ENCODE assay signal across 15 mouse cellular contexts in the genomic region with DNA sequence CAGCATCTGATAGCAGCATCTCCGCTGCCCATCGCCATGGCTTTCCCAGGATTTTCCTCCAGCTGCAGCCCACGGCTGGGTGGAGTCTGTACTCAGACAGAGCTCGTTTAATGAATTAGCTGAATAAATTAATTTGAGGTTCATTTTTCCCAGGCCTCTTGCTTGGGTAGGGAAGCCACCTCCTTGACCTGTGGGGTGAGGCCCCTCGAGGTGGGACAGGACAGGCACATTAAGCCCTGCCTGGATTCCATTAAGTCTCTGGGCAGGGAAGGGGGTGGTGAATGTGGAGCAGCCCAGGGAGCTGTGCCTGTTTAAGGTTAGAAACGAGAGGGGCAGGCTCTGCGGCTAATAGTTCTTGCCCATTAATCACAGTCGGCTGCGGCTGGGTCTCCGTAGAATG. TPM values are rescaled to one million over a fixed set of nuclear protein-coding genes. Genes with fewer than 3 reads are reported as not detected.
DNase-seq lines count a peak whose midpoint lies in the region; ATAC-seq lines count a peak whose summit lies in the region.
"Had no signal": no experiment of that assay in that cellular context is flagged by ENCODE, and none has a peak within 500 bp of the region (broad histone marks: within the 10 kb centered on the region; RNA-seq: fewer than 3 reads in every experiment).

No protein-coding gene starts in this region.

- peak; percentile 72 for DNase-seq in retina, postnatal 1 day
- DNase-seq in left cerebral cortex, adult 18-20 months (ENCODE audit: low spot score in 2 of 2) = no peak
- no peak for DNase-seq in cerebellum, adult 8-10 months
- DNase-seq in right cerebral cortex, postnatal 4 days = no peak
- DNase-seq: cerebellum, postnatal 10 days; heart, postnatal 36 days; kidney, postnatal 36 days had no signal

- peaks cover 52% of the 10 kb centered on the region for H3K27me3 ChIP-seq in kidney, embryonic 15.5 days
- peaks cover 9% of the 10 kb centered on the region; the same call in 1 of the 2 replicates for H3K27me3 ChIP-seq in kidney, embryonic 14.5 days (ENCODE audit: control insufficient read depth, insufficient read depth, low read length)
- H3K27me3 ChIP-seq in embryonic facial prominence, embryonic 15.5 days = peaks cover 2% of the 10 kb centered on the region
- H3K27me3 ChIP-seq in limb, embryonic 12.5 days = peaks cover 41% of the 10 kb centered on the region

- no peak overlapping the region for H3K9ac ChIP-seq in kidney, embryonic 15.5 days
- no peak overlapping the region for H3K9ac ChIP-seq in kidney, embryonic 14.5 days (ENCODE audit: low read depth, low read length)
- no peak overlapping the region for H3K9ac ChIP-seq in embryonic facial prominence, embryonic 15.5 days
- H3K9ac ChIP-seq in limb, embryonic 12.5 days (replicated peaks) = no peak overlapping the region

- no peaks in the 10 kb centered on the region for H3K9me3 ChIP-seq in kidney, embryonic 15.5 days (replicated peaks)
- H3K9me3 ChIP-seq in kidney, embryonic 14.5 days (ENCODE audit: control insufficient read depth, low read length) = no peaks in the 10 kb centered on the region
- H3K9me3 ChIP-seq in embryonic facial prominence, embryonic 15.5 days (replicated peaks) = no peaks in the 10 kb centered on the region
- H3K9me3 ChIP-seq in limb, embryonic 12.5 days = no peaks in the 10 kb centered on the region
- H3K9me3 ChIP-seq: G1E had no signal

- H3K4me2 ChIP-seq in kidney, embryonic 15.5 days = peak overlapping the region; percentile 5; the same call in 1 of the 2 replicates
- H3K4me2 ChIP-seq in kidney, embryonic 14.5 days (replicated peaks; ENCODE audit: low read depth, low read length) = no peak overlapping the region
- H3K4me2 ChIP-seq in embryonic facial prominence, embryonic 15.5 days (replicated peaks) = no peak overlapping the region
- H3K4me2 ChIP-seq in limb, embryonic 12.5 days = peak overlapping the region; percentile 23; the same call in 1 of the 2 replicates

- no peak overlapping the region for H3K4me3 ChIP-seq in kidney, embryonic 15.5 days (replicated peaks)
- no peak overlapping the region for H3K4me3 ChIP-seq in kidney, embryonic 14.5 days (ENCODE audit: low read length)
- no peak overlapping the region for H3K4me3 ChIP-seq in embryonic facial prominence, embryonic 15.5 days (replicated peaks)
- no peak overlapping the region for H3K4me3 ChIP-seq in limb, embryonic 12.5 days (replicated peaks)

- no peak overlapping the region for H3K27ac ChIP-seq in kidney, embryonic 15.5 days
- H3K27ac ChIP-seq in kidney, embryonic 14.5 days (ENCODE audit: low read depth, low read length) = no peak overlapping the region
- H3K27ac ChIP-seq in embryonic facial prominence, embryonic 15.5 days (replicated peaks) = no peak overlapping the region
- H3K27ac ChIP-seq in limb, embryonic 12.5 days = peak overlapping the region; percentile 77; the same call in 1 of the 2 replicates

- H3K36me3 ChIP-seq in kidney, embryonic 15.5 days = no peaks in the 10 kb centered on the region
- no peaks in the 10 kb centered on the region for H3K36me3 ChIP-seq in kidney, embryonic 14.5 days (ENCODE audit: control insufficient read depth, insufficient read depth, low read length)
- no peaks in the 10 kb centered on the region for H3K36me3 ChIP-seq in embryonic facial prominence, embryonic 15.5 days
- no peaks in the 10 kb centered on the region for H3K36me3 ChIP-seq in limb, embryonic 12.5 days
- H3K36me3 ChIP-seq: G1E had no signal

- ATAC-seq in kidney, embryonic 15.5 days (replicated peaks; ENCODE audit: low FRiP score) = peak; percentile 54; the same call in 1 of the 2 replicates
- no peak for ATAC-seq in kidney, embryonic 14.5 days (ENCODE audit: low FRiP score, low TSS enrichment)
- peak; percentile 57; the same call in 1 of the 2 replicates for ATAC-seq in embryonic facial prominence, embryonic 15.5 days (ENCODE audit: insufficient number of reproducible peaks, low FRiP score, low TSS enrichment, low read depth)
- no peak for ATAC-seq in limb, embryonic 12.5 days (ENCODE audit: insufficient number of reproducible peaks, insufficient read depth, low FRiP score, low TSS enrichment, low read depth)
- ATAC-seq: activated CD4-positive, CD25-positive, alpha-beta regulatory T cell, adult 4 months had no signal

- H3K4me1 ChIP-seq in kidney, embryonic 15.5 days = peaks cover 21% of the 10 kb centered on the region
- no peaks in the 10 kb centered on the region; the same call in 1 of the 2 replicates for H3K4me1 ChIP-seq in kidney, embryonic 14.5 days (ENCODE audit: control insufficient read depth, insufficient read depth, low read length)
- peaks cover 16% of the 10 kb centered on the region for H3K4me1 ChIP-seq in embryonic facial prominence, embryonic 15.5 days
- H3K4me1 ChIP-seq in limb, embryonic 12.5 days (replicated peaks) = peaks cover 26% of the 10 kb centered on the region

- WGBS in kidney, embryonic 15.5 days = 13% methylated on average over 10 of the region's 10 CpGs
- WGBS in kidney, embryonic 14.5 days = 12% methylated on average over 10 of the region's 10 CpGs
- 17% methylated on average over 10 of the region's 10 CpGs for WGBS in embryonic facial prominence, embryonic 15.5 days
- 12% methylated on average over 10 of the region's 10 CpGs for WGBS in limb, embryonic 12.5 days

RNA-seq across cellular contexts. Expression of gene Gm11733, which starts 30.1 kb away (rescaled TPM):
- not detected in 2 replicates for polyA plus RNA-seq in kidney, embryonic 15.5 days (2015; fragmentation: Nextera tagmentation; extraction: Ambion mirVana)
- 0.09 TPM in 1 of 2 replicates, not detected in the other for polyA plus RNA-seq in kidney, embryonic 14.5 days (2014; fragmentation: Nextera tagmentation; extraction: Ambion mirVana)
- 0.12 TPM in 1 of 2 replicates, not detected in the other for polyA plus RNA-seq in embryonic facial prominence, embryonic 15.5 days (2015; fragmentation: Nextera tagmentation; extraction: Ambion mirVana)
- polyA plus RNA-seq in limb, embryonic 12.5 days (2016; fragmentation: Nextera tagmentation; extraction: Ambion mirVana) = not detected in 2 replicates
- under 1 TPM in 1 of 2 experiments, not detected in 1; 0.19 TPM for total RNA-seq in left cerebral cortex, adult 18-20 months (2021)
- total RNA-seq: heart, adult 18-20 months; heart, postnatal 36 days had no signal
- polyA plus RNA-seq: G1E; lung, embryonic 16.5 days had no signal

Comparison
In these comparisons a context has a peak if more than half of its experiments do, and no peak if none do; other contexts are left out.
1. ATAC-seq: peak in kidney, embryonic 15.5 days (single experiment) and embryonic facial prominence, embryonic 15.5 days (single experiment); none in kidney, embryonic 14.5 days (single experiment) and limb, embryonic 12.5 days (single experiment).
2. H3K4me2 ChIP-seq: peak in kidney, embryonic 15.5 days (single experiment) and limb, embryonic 12.5 days (single experiment); none in kidney, embryonic 14.5 days (single experiment) and embryonic facial prominence, embryonic 15.5 days (single experiment).